Mouse (Mus musculus) cerebellum, adult 18-20 months (tissue): ENCODE data around the gene 4930590J08Rik.

Source experiments
- DNase-seq, 2 experiments: peaks; one replicate each; pipeline ENCODE4 v3.0.0; 2021

Gene 4930590J08Rik

GRCm38 (mm10) chr6:91965060-91965459 is 62.5 kb downstream of the 4930590J08Rik start:
- no peak for DNase-seq

- no peak for DNase-seq
These were observed 63.4 kb downstream of the 4930590J08Rik start for GRCm38 (mm10) chr6:91966006-91966405.

DNA sequence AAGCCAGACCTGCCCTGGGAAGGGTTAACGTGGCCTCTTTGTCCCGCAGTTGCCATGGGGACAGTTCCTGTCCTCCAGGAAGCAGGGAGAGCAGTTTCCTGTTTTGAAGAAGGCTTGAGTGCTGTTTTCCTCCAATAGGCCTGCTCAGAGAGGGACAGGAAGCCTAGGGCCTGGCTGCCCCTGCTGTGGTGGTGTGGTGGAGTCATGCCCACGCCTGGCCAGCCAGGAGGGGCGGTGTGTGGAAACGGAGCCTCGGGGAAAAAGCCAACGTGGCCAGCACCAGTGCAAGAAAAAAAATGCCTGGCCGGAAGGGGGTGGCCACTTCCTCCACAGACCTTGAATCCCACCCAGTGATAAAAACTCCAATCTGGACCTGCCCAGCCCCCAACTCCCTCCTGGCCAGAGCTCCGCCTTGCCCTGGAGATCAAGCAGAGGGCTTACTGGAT is 69.6 kb downstream of the 4930590J08Rik start:
- no peak for DNase-seq

DNA sequence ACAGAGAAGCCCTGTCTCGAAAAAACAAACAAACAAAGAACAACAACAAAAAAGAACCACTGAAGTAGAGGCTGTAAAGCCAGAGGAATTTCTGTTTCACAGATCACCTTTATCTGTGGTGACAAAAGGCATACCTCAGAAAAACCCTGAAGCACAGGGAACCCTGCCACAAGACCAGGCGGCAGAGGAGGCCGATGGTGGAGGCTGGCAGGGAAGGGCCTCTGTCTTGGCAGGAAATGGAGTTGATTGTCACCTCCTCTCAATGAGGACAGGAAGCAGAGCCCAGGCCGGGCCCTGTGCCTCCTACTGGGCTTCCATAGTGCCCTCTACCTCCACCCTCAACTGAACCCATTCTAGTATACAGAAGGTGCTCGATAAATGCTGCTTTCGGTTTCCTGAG is 71.4 kb downstream of the 4930590J08Rik start:
- DNase-seq = no peak

- DNase-seq = no peak
These were observed 76.0 kb downstream of the 4930590J08Rik start, which contains the start of gene Fgd5 for GRCm38 (mm10) chr6:91978371-91979300. Gene Fgd5 (plus strand): TSS chr6:91978878.

GRCm38 (mm10) chr6:91979301-91979996 is 76.8 kb downstream of the 4930590J08Rik start:
- DNase-seq = no peak

DNA sequence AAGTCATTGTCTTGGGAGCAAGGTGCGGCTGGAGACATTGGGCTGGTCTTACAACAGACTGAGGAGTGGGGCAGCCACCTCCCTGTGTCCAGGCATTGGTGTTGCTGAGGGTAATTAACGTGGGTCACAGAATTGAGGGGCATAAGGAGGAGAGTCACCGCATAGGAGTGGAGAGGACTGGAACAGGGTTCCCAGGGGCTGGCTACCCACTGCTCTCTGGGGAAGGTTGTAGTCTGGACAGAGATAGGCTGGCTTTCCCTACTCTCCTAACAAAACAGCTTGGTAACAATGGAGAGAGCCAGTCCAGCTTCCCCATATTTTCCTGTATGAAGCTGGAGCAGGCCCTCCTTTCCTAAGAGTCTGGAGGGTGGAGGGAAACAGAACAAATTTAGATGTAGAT is 77.4 kb downstream of the 4930590J08Rik start:
- DNase-seq = no peak

DNA sequence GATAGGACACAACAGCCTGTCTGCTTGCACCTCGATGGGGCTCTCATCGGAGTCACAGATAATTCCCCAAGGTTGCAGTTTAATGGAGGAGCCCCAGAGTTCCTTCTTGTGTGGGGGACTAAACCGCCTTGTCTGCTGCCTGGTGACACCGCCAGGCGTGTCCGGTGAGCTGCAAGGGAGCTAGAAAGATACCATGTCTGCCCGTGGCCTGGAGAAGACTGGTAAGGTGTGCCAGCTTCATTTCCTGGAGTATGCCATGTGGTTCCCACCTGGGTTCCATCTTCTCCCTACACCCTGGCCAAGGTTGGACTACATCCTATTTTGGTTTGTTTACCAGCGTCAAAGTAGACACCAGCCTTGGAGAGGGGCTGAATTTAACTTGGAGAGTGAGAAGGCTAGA is 87.5 kb downstream of the 4930590J08Rik start:
- peak; percentile 31 to 42 for DNase-seq

- no peak for DNase-seq
These were observed 90.2 kb downstream of the 4930590J08Rik start for GRCm38 (mm10) chr6:91992823-91993222.

- DNase-seq = no peak
These were observed 91.3 kb downstream of the 4930590J08Rik start for GRCm38 (mm10) chr6:91993795-91994505.

GRCm38 (mm10) chr6:91996072-91996471 is 93.5 kb downstream of the 4930590J08Rik start:
- no peak for DNase-seq
